Mouse (Mus musculus) limb, embryonic 12.5 days (tissue): Measurements from ENCODE around the gene Prss43. TPM values are rescaled to one million over a fixed set of nuclear protein-coding genes. Genes with fewer than 3 reads are reported as not detected.

Experiments used
- ATAC-seq: fragments of 200-750 bp; cut with Nextera tagmentation; 2 replicates; pipeline ENCODE4 v1.8.0; 2017; ENCODE audit warnings: low read depth, moderate TSS enrichment; ENCODE audit not compliant: insufficient number of reproducible peaks, insufficient read depth, low FRiP score, low TSS enrichment
- H3K27ac ChIP-seq: fragments of 300-500 bp; sonication (generic); 2 replicates; pipeline ENCODE4 v1.5.1; 2016; ENCODE audit warnings: mild to moderate bottlenecking, moderate library complexity
- H3K27me3 ChIP-seq: fragments of 300-500 bp; sonication (generic); 2 replicates; pipeline ENCODE4 v1.6.1; 2016; ENCODE audit warnings: mild to moderate bottlenecking, moderate library complexity
- H3K36me3 ChIP-seq: fragments of 300-500 bp; sonication (generic); 2 replicates; pipeline ENCODE4 v1.6.1; 2016; ENCODE audit warnings: mild to moderate bottlenecking, moderate library complexity
- H3K4me1 ChIP-seq: fragments of 300-500 bp; sonication (generic); replicated peaks from 2 replicates; pipeline ENCODE4 v1.6.1; 2016
- H3K4me2 ChIP-seq: fragments of 300-500 bp; sonication (generic); 2 replicates; pipeline ENCODE4 v1.6.1; 2016; ENCODE audit warnings: mild to moderate bottlenecking, moderate library complexity
- H3K4me3 ChIP-seq: fragments of 300-500 bp; sonication (generic); replicated peaks from 2 replicates; pipeline ENCODE4 v1.5.1; 2016; ENCODE audit warnings: mild to moderate bottlenecking
- H3K9ac ChIP-seq: fragments of 300-500 bp; sonication (generic); replicated peaks from 2 replicates; pipeline ENCODE4 v1.6.1; 2016; ENCODE audit warnings: mild to moderate bottlenecking, moderate library complexity
- H3K9me3 ChIP-seq: fragments of 300-500 bp; sonication (generic); 2 replicates; pipeline ENCODE4 v1.6.1; 2016; ENCODE audit warnings: mild to moderate bottlenecking, moderate library complexity
- WGBS: fragments of 180-500 bp; shearing (Covaris S2); methylation state at CpG from one replicate; pipeline ENCODE4 v1.1.7; 2016; 5-methylcytosine and 5-hydroxymethylcytosine counted together
- polyA plus RNA-seq: library from polyadenylated mRNA; unstranded; fragments of >200 nt; fragmentation: Nextera tagmentation; extraction: Ambion mirVana; gene quantifications from 2 replicates; pipeline ENCODE4 v1.2.1, GENCODE M21; 2016

Gene Prss43
- polyA plus RNA-seq, 1 experiment from 2014 or later, result not detected

DNA sequence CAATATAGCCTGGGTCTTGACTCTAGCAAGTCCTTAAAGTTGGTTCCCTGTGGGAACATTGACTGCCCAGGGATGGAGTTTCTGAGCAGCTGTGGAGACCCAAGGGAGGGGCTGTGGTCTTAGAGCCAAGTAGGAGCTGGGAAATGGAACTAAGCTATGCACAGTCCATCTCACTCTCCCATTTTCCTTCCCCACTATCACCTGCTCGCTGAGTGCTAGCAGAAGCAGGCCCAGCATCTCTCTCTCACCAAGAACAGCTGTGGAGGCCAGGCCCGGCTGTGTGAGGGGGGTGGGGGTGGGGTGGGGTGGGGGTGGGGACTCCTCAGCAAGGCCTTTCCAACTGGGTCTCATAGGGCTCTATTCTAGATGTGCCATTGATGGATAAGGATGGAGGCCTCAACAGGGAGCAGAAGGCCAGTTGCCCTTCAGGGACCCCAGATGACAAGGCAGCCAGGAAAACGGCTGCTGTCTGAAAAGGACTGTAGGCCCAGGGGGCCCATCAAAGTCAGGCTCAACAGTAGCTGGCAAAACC, 48.2 kb downstream of the Prss43 start:
- Histone ChIP-seq H3K9ac (no peak overlapping the region), H3K4me2 (0 out of 2 replicates have a peak overlapping the region, but pooled peaks have one; percentile 8), H3K36me3 (no peaks in the 10 kb centered on the region), H3K4me1 (peaks cover 28% of the 10 kb centered on the region), H3K27me3 (peaks cover 65% of the 10 kb centered on the region), H3K9me3 (no peaks in the 10 kb centered on the region), H3K4me3 (no peak overlapping the region), H3K27ac (no peak overlapping the region; the same call in 1 of the 2 replicates)
- ATAC-seq, result peak; percentile 16; the same call in 1 of the 2 replicates
- WGBS, result 19% methylated on average over 3 of the region's 3 CpGs

DNA sequence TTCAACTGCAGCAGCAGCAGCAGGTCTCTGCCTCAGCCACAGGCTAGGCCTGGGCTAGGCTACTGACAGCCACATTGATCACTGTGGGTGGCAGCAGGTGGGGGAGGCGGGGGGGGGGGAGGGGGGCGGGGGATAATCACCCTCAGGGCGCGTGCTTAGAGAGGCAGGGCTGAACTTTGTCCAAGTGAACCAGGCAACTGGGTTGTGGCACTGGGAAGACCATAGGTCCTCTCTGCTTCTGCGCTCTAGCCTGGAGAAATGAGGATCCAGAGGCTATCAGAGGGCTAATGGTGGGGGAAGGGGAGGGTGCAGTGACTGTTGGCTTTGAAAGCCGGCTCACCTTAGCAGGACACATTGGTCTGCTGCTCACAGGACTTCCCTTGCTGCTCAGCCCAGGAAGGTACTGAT, 48.8 kb downstream of the Prss43 start:
- 15% methylated on average over 4 of the region's 6 CpGs for WGBS
- ATAC-seq, result no peak
- Histone ChIP-seq H3K9me3 (no peaks in the 10 kb centered on the region), H3K36me3 (no peaks in the 10 kb centered on the region), H3K4me2 (no peak overlapping the region), H3K4me1 (peaks cover 29% of the 10 kb centered on the region), H3K27me3 (peaks cover 70% of the 10 kb centered on the region), H3K4me3 (no peak overlapping the region), H3K27ac (no peak overlapping the region), H3K9ac (no peak overlapping the region)

DNA sequence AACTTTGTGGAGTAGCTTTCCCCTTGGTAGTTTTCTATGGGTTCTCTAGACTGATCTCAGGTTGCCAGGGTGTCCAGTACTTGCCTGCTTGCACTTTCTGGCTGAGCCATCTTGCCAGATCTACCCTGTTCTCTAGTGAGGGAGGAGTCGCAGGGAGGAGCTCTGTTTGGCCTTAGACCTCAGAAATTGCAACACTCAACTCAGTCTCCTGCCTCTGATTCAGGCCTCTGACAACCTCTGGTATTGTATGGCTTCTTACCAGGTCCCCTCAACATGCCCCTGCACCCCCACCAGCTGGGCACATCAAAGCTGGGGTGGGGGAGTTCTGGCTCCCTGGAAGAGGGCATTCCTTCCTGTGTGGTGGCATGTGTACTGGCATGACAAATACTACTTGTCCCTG, 50.9 kb downstream of the Prss43 start:
- ATAC-seq, result no peak
- WGBS, result 96% methylated on average over 1 of the region's 1 CpGs
- H3K27me3 ChIP-seq, result peaks cover 81% of the 10 kb centered on the region

DNA sequence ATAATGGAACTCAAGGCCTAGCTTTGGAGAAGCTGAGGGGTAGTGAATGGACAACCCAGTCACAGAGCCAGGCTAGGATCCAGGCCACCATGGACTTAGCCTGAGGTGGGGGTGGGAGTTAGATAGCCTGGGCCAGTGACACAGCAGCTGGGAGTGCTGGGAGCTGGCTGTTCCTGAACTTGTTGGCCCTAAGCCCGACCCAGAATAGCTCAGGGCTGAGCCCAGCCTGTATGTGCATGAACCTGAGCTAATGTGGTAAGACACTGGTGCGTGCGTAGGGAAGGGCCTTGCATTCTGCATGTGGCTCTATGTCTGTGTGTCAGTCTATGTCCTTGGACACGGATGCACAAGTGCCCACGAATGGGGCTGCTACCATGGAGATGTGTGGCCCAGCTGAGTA, 51.4 kb downstream of the Prss43 start:
- peaks cover 79% of the 10 kb centered on the region for H3K27me3 ChIP-seq
- no peaks in the 10 kb centered on the region for H3K9me3 ChIP-seq
- no peak overlapping the region for H3K9ac ChIP-seq
- H3K27ac ChIP-seq, result no peak overlapping the region
- no peaks in the 10 kb centered on the region for H3K36me3 ChIP-seq
- no peak overlapping the region for H3K4me3 ChIP-seq
- 84% methylated on average over 5 of the region's 5 CpGs for WGBS
- H3K4me2 ChIP-seq, result no peak overlapping the region
- ATAC-seq, result no peak
- H3K4me1 ChIP-seq, result peaks cover 33% of the 10 kb centered on the region

More for the DNA sequence above, 50.9 kb downstream of the Prss43 start:
- Histone ChIP-seq H3K4me3 (no peak overlapping the region), H3K36me3 (no peaks in the 10 kb centered on the region), H3K4me2 (no peak overlapping the region), H3K9ac (no peak overlapping the region), H3K9me3 (no peaks in the 10 kb centered on the region), H3K27ac (no peak overlapping the region), H3K4me1 (peaks cover 33% of the 10 kb centered on the region)

DNA sequence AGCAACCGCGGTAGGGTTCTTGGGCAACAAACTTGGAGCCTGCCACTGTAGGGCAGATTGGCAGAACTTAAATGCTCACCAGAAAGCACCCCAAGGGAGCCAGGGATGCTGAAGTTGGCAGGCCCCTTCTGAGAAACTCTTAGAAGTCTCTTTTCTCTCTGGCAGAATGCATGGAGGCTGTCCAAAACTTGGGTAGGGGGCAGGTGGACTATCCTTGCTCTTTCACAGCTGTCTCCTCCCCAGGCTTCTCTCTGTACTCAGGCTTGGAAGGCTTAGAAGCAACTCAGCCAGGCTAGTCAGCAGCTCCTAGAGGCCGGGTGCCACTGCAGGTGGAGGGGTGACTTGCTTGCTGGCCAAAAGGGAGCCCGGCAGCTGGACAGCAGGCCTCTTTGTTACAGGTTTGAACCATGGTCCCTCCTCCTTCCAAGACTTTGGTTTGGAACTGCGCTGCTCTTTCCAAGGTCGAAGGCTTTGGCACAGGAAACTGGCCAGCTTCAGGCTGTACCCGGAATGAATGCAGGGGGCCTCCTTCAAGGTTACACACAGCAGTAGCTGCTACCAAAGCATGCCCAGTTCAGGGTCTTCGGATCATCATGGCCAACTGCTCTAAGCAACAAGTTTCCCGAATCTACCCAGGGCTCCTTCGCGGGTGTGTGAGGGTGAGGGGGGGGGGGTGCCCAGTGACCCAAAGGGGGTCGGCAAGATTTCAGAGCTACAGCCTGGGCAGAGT, 52.9 kb downstream of the Prss43 start, which contains the start of gene Als2cl:
Gene Als2cl (plus strand): TSS at position 680 of the 730 bp plus-strand sequence.
- Histone ChIP-seq H3K4me2 (peak within 1 kb of the TSS; percentile 84), H3K4me3 (peak within 1 kb of the TSS; percentile 58), H3K36me3 (no peaks in the 10 kb centered on the region), H3K27me3 (peaks cover 64% of the 10 kb centered on the region), H3K9me3 (no peaks in the 10 kb centered on the region), H3K9ac (peak within 1 kb of the TSS; percentile 67), H3K4me1 (peaks cover 23% of the 10 kb centered on the region), H3K27ac (0 out of 2 replicates have a peak within 1 kb of the TSS, but pooled peaks have one; percentile 1)
- WGBS, result 12% methylated on average over 12 of the region's 12 CpGs
- ATAC-seq, result peak; percentile 26; the same call in 1 of the 2 replicates

DNA sequence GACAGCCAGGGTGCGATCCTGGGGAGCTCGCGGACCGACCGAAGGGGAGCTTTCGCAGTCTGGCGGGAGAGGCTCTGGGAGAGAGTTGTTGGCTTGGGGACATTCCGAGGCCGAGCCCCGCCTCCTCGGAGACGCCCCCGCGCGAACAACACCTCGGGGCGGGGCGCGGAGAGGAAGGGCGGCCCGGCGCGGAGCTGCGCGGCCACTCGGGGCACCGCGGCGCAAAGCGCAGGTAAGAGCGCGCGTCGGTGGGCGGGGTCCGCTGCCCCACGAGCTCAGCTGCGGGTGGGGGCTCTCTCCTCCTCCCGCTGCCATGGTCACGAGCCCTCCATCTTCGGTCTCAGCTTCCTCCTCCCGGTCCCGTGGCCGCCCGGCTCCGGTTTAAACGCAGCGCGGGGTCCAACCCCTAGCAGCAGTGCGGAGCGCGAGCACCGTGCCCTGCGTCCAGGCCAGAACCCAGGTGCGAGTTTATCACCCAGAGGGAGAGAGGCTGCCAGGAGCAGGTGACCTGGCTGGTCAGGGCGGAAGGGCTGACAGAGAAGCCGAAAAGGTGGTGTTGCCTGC, 53.6 kb downstream of the Prss43 start, which contains the start of gene Tmie:
Gene Tmie (minus strand): TSS at position 116 of the 564 bp plus-strand sequence.
- Histone ChIP-seq H3K9me3 (no peaks in the 10 kb centered on the region), H3K4me1 (peaks cover 16% of the 10 kb centered on the region), H3K27me3 (peaks cover 57% of the 10 kb centered on the region), H3K9ac (peak within 1 kb of the TSS; percentile 67), H3K4me3 (peak within 1 kb of the TSS; percentile 58), H3K4me2 (peak within 1 kb of the TSS; percentile 84), H3K27ac (0 out of 2 replicates have a peak within 1 kb of the TSS, but pooled peaks have one; percentile 1), H3K36me3 (no peaks in the 10 kb centered on the region)
- WGBS, result under 1% methylated on average over 57 of the region's 57 CpGs
- peak; percentile 70 for ATAC-seq

DNA sequence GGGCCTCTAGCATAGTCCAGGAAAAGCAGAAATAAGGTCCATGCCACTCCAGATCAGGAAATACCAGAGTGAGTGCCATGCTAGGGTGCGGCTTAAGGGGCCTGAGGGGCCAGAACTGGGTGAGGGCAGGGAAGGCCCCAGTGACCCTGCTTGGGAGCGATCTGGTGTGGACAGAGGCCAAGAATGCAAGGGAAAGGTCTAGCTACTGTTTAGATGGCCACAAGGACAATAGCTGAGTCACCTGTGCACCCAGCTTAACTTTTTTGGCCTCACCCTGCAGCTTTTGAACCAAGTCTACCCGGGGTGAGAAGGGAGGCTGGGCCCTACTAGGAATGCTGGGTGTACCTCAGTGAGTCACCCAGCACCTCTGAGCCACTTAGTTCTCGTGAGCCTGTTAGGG, 54.3 kb downstream of the Prss43 start:
- no peaks in the 10 kb centered on the region for H3K9me3 ChIP-seq
- H3K4me2 ChIP-seq, result peak overlapping the region; percentile 84
- H3K27me3 ChIP-seq, result peaks cover 54% of the 10 kb centered on the region
- ATAC-seq, result no peak
- H3K9ac ChIP-seq, result peak overlapping the region; percentile 67
- H3K27ac ChIP-seq, result no peak overlapping the region
- peak overlapping the region; percentile 58 for H3K4me3 ChIP-seq
- H3K4me1 ChIP-seq, result peaks cover 11% of the 10 kb centered on the region; the same call in 1 of the 2 replicates
- no peaks in the 10 kb centered on the region for H3K36me3 ChIP-seq
- 78% methylated on average over 4 of the region's 4 CpGs for WGBS

Other genes starting within 250 kb of the Prss43 start
- 62.7 and 67.1 TPM in 2 replicates for gene Nradd, start 202.2 kb upstream of the Prss43 start, polyA plus RNA-seq
- 1.1 and 1.6 TPM in 2 replicates for gene Nbeal2, start 172.5 kb upstream of the Prss43 start, polyA plus RNA-seq
- gene Ccdc12, start 170.2 kb upstream of the Prss43 start, polyA plus RNA-seq, result 126 and 133 TPM in 2 replicates
- 1.6 and 2.6 TPM in 2 replicates for gene Myl3, start 84.8 kb upstream of the Prss43 start, polyA plus RNA-seq
- gene Pth1r, start 79.5 kb upstream of the Prss43 start, polyA plus RNA-seq, result 76.6 and 81.8 TPM in 2 replicates
- not detected in 2 replicates for gene Prss42, start 28.5 kb upstream of the Prss43 start, polyA plus RNA-seq
- gene Prss44, start 12.7 kb upstream of the Prss43 start, polyA plus RNA-seq, result not detected in 2 replicates
- not detected in 2 replicates for gene Prss45, start 7.9 kb downstream of the Prss43 start, polyA plus RNA-seq
- not detected in 2 replicates for gene Prss46, start 17.8 kb downstream of the Prss43 start, polyA plus RNA-seq
- 0.65 and 0.72 TPM in 2 replicates for gene Prss50, start 31.3 kb downstream of the Prss43 start, polyA plus RNA-seq
- gene Als2cl, start 53.2 kb downstream of the Prss43 start, polyA plus RNA-seq, result 1.6 and 2.9 TPM in 2 replicates
- gene Tmie, start 53.4 kb downstream of the Prss43 start, polyA plus RNA-seq, result 0.68 and 0.87 TPM in 2 replicates
- gene Fam240a, start 90.2 kb downstream of the Prss43 start, polyA plus RNA-seq, result not detected in 2 replicates
- not detected in 2 replicates for gene Tdgf1, start 119.5 kb downstream of the Prss43 start, polyA plus RNA-seq
- 0.05 and 0.31 TPM in 2 replicates for gene Lrrc2, start 124.9 kb downstream of the Prss43 start, polyA plus RNA-seq
- gene Rtp3, start 163.9 kb downstream of the Prss43 start, polyA plus RNA-seq, result not detected in 2 replicates
- gene Ltf, start 192.6 kb downstream of the Prss43 start, polyA plus RNA-seq, result 0.45 and 0.84 TPM in 2 replicates
- 0.49 and 0.92 TPM in 2 replicates for gene Ccrl2, start 230.8 kb downstream of the Prss43 start, polyA plus RNA-seq